Mouse (Mus musculus) limb, embryonic 13.5 days (tissue): ENCODE data around the gene F2rl2. TPM values are rescaled to one million over a fixed set of nuclear protein-coding genes. Genes with fewer than 3 reads are reported as not detected.

Experiments
- ATAC-seq: fragments of 200-750 bp; cut with Nextera tagmentation; 2 replicates; pipeline ENCODE4 v1.8.0; 2017; ENCODE audit warnings: low read depth, moderate number of reproducible peaks, moderate TSS enrichment; ENCODE audit not compliant: low FRiP score
- H3K27ac ChIP-seq: fragments of 300-500 bp; sonication (generic); 2 replicates; pipeline ENCODE4 v1.5.1; 2015; ENCODE audit warnings: inconsistent platforms, mild to moderate bottlenecking, moderate library complexity
- H3K27me3 ChIP-seq: fragments of 300-500 bp; sonication (generic); 2 replicates; pipeline ENCODE4 v1.6.1; 2015; ENCODE audit warnings: mild to moderate bottlenecking, inconsistent platforms
- H3K36me3 ChIP-seq: fragments of 300-500 bp; sonication (generic); 2 replicates; pipeline ENCODE4 v1.6.1; 2015; ENCODE audit warnings: inconsistent platforms, mild to moderate bottlenecking, moderate library complexity
- H3K4me1 ChIP-seq: fragments of 300-500 bp; sonication (generic); 2 replicates; pipeline ENCODE4 v1.6.1; 2015; ENCODE audit warnings: inconsistent platforms
- H3K4me2 ChIP-seq: fragments of 300-500 bp; sonication (generic); replicated peaks from 2 replicates; pipeline ENCODE4 v1.6.1; 2015; ENCODE audit warnings: inconsistent platforms, mild to moderate bottlenecking, moderate library complexity
- H3K4me3 ChIP-seq: fragments of 300-500 bp; sonication (generic); 2 replicates; pipeline ENCODE4 v1.5.1; 2015; ENCODE audit warnings: moderate library complexity, mild to moderate bottlenecking, inconsistent platforms
- H3K9ac ChIP-seq: fragments of 300-500 bp; sonication (generic); 2 replicates; pipeline ENCODE4 v1.6.1; 2015; ENCODE audit warnings: mild to moderate bottlenecking, inconsistent platforms
- H3K9me3 ChIP-seq: fragments of 300-500 bp; sonication (generic); 2 replicates; pipeline ENCODE4 v1.6.1; 2016; ENCODE audit warnings: inconsistent platforms
- WGBS: fragments of 180-500 bp; shearing (Covaris S2); methylation state at CpG from one replicate; pipeline ENCODE4 v1.1.7; 2015; 5-methylcytosine and 5-hydroxymethylcytosine counted together
- polyA plus RNA-seq: library from polyadenylated mRNA; unstranded; fragments of >200 nt; fragmentation: Nextera tagmentation; extraction: Ambion mirVana; gene quantifications from 2 replicates; pipeline ENCODE4 v1.2.1, GENCODE M21; 2015

Gene F2rl2
- polyA plus RNA-seq, 1 experiment from 2014 or later = 0.38 TPM

GRCm38 (mm10) chr13:95671108-95671897, 25.4 kb upstream of the F2rl2 start:
- H3K9me3 ChIP-seq = no peaks in the 10 kb centered on the region
- no peak for ATAC-seq
- WGBS = 80% methylated on average over 9 of the region's 9 CpGs
- H3K4me3 ChIP-seq = no peak overlapping the region
- no peaks in the 10 kb centered on the region for H3K4me1 ChIP-seq
- H3K9ac ChIP-seq = no peak overlapping the region
- H3K27ac ChIP-seq = no peak overlapping the region
- H3K4me2 ChIP-seq = no peak overlapping the region
- no peaks in the 10 kb centered on the region for H3K27me3 ChIP-seq
- peaks cover 29% of the 10 kb centered on the region for H3K36me3 ChIP-seq

- H3K27me3 ChIP-seq = no peaks in the 10 kb centered on the region
- H3K4me1 ChIP-seq = no peaks in the 10 kb centered on the region
- no peak overlapping the region for H3K4me3 ChIP-seq
- H3K36me3 ChIP-seq = peaks cover 29% of the 10 kb centered on the region
- H3K27ac ChIP-seq = no peak overlapping the region
- H3K9ac ChIP-seq = no peak overlapping the region
- 85% methylated on average over 7 of the region's 7 CpGs for WGBS
- H3K4me2 ChIP-seq = no peak overlapping the region
- ATAC-seq = no peak
- no peaks in the 10 kb centered on the region for H3K9me3 ChIP-seq
These were observed 24.3 kb upstream of the F2rl2 start for GRCm38 (mm10) chr13:95672372-95672771.

- Histone ChIP-seq H3K4me1 (no peaks in the 10 kb centered on the region), H3K9ac (no peak overlapping the region), H3K27ac (no peak overlapping the region), H3K9me3 (no peaks in the 10 kb centered on the region), H3K27me3 (no peaks in the 10 kb centered on the region), H3K4me3 (no peak overlapping the region), H3K36me3 (peaks cover 17% of the 10 kb centered on the region), H3K4me2 (no peak overlapping the region)
- no peak for ATAC-seq
- 80% methylated on average over 5 of the region's 5 CpGs for WGBS
These were observed 17.6 kb upstream of the F2rl2 start for GRCm38 (mm10) chr13:95679078-95679477.

GRCm38 (mm10) chr13:95679491-95679941, 17.1 kb upstream of the F2rl2 start:
- WGBS = 76% methylated on average over 4 of the region's 4 CpGs
- no peak for ATAC-seq

GRCm38 (mm10) chr13:95684656-95685244, 11.9 kb upstream of the F2rl2 start:
- Histone ChIP-seq H3K9me3 (no peaks in the 10 kb centered on the region), H3K4me2 (no peak overlapping the region), H3K9ac (no peak overlapping the region), H3K36me3 (peaks cover 17% of the 10 kb centered on the region), H3K4me1 (no peaks in the 10 kb centered on the region), H3K27ac (no peak overlapping the region), H3K27me3 (no peaks in the 10 kb centered on the region), H3K4me3 (no peak overlapping the region)
- no peak for ATAC-seq
- 93% methylated on average over 9 of the region's 9 CpGs for WGBS

More at GRCm38 (mm10) chr13:95679491-95679941, 17.1 kb upstream of the F2rl2 start:
- H3K9ac ChIP-seq = no peak overlapping the region
- H3K4me3 ChIP-seq = no peak overlapping the region
- no peak overlapping the region for H3K4me2 ChIP-seq
- peaks cover 17% of the 10 kb centered on the region for H3K36me3 ChIP-seq
- H3K9me3 ChIP-seq = no peaks in the 10 kb centered on the region
- H3K27me3 ChIP-seq = no peaks in the 10 kb centered on the region
- no peak overlapping the region for H3K27ac ChIP-seq
- H3K4me1 ChIP-seq = no peaks in the 10 kb centered on the region

GRCm38 (mm10) chr13:95685736-95686135, 10.9 kb upstream of the F2rl2 start:
- Histone ChIP-seq H3K27me3 (no peaks in the 10 kb centered on the region), H3K36me3 (peaks cover 17% of the 10 kb centered on the region), H3K9me3 (no peaks in the 10 kb centered on the region), H3K27ac (no peak overlapping the region), H3K4me3 (no peak overlapping the region), H3K4me2 (no peak overlapping the region), H3K9ac (no peak overlapping the region), H3K4me1 (no peaks in the 10 kb centered on the region)
- WGBS = 78% methylated on average over 5 of the region's 5 CpGs
- ATAC-seq = no peak

- H3K4me3 ChIP-seq = no peak overlapping the region
- no peak overlapping the region for H3K27ac ChIP-seq
- H3K36me3 ChIP-seq = no peaks in the 10 kb centered on the region; the same call in 1 of the 2 replicates
- peaks cover 7% of the 10 kb centered on the region; the same call in 1 of the 2 replicates for H3K4me1 ChIP-seq
- H3K4me2 ChIP-seq = no peak overlapping the region
- H3K27me3 ChIP-seq = no peaks in the 10 kb centered on the region
- no peaks in the 10 kb centered on the region for H3K9me3 ChIP-seq
- no peak overlapping the region for H3K9ac ChIP-seq
- ATAC-seq = no peak
- 89% methylated on average over 1 of the region's 1 CpGs for WGBS
These were observed 8.1 kb upstream of the F2rl2 start for GRCm38 (mm10) chr13:95688576-95688975.

- Histone ChIP-seq H3K36me3 (no peaks in the 10 kb centered on the region), H3K9ac (no peak overlapping the region), H3K27me3 (no peaks in the 10 kb centered on the region), H3K27ac (no peak overlapping the region), H3K9me3 (no peaks in the 10 kb centered on the region), H3K4me1 (peaks cover 7% of the 10 kb centered on the region; the same call in 1 of the 2 replicates), H3K4me2 (no peak overlapping the region), H3K4me3 (no peak overlapping the region)
- WGBS = 50% methylated on average over 8 of the region's 8 CpGs
- no peak for ATAC-seq
These were observed 4.5 kb upstream of the F2rl2 start for GRCm38 (mm10) chr13:95692201-95692600.

- H3K4me2 ChIP-seq = no peak overlapping the region
- no peak overlapping the region for H3K27ac ChIP-seq
- H3K9me3 ChIP-seq = no peaks in the 10 kb centered on the region
- no peaks in the 10 kb centered on the region for H3K36me3 ChIP-seq
- no peak overlapping the region for H3K4me3 ChIP-seq
- no peaks in the 10 kb centered on the region for H3K27me3 ChIP-seq
- H3K9ac ChIP-seq = no peak overlapping the region
- ATAC-seq = no peak
- 93% methylated on average over 9 of the region's 9 CpGs for WGBS
- peaks cover 10% of the 10 kb centered on the region; the same call in 1 of the 2 replicates for H3K4me1 ChIP-seq
These were observed 466 bp upstream of the F2rl2 start for GRCm38 (mm10) chr13:95696120-95696653.

- ATAC-seq = no peak
These were observed 1.2 kb downstream of the F2rl2 start for GRCm38 (mm10) chr13:95697874-95698273.

GRCm38 (mm10) chr13:95703376-95703775, 6.7 kb downstream of the F2rl2 start:
- Histone ChIP-seq H3K4me3 (no peak overlapping the region), H3K9ac (no peak overlapping the region), H3K4me2 (no peak overlapping the region), H3K4me1 (no peaks in the 10 kb centered on the region), H3K27me3 (no peaks in the 10 kb centered on the region), H3K36me3 (peaks cover 8% of the 10 kb centered on the region; the same call in 1 of the 2 replicates), H3K27ac (no peak overlapping the region), H3K9me3 (no peaks in the 10 kb centered on the region)
- 53% methylated on average over 5 of the region's 5 CpGs for WGBS
- no peak for ATAC-seq

More at GRCm38 (mm10) chr13:95697874-95698273, 1.2 kb downstream of the F2rl2 start:
- Histone ChIP-seq H3K9ac (no peak overlapping the region), H3K27me3 (no peaks in the 10 kb centered on the region), H3K4me3 (no peak overlapping the region), H3K9me3 (no peaks in the 10 kb centered on the region), H3K4me2 (no peak overlapping the region), H3K27ac (no peak overlapping the region), H3K36me3 (no peaks in the 10 kb centered on the region), H3K4me1 (0 out of 2 replicates have a peak, but pooled peaks cover 3% of the 10 kb centered on the region)
- WGBS = 42% methylated on average over 6 of the region's 6 CpGs

- ATAC-seq = no peak
- Histone ChIP-seq H3K9ac (no peak overlapping the region), H3K4me3 (no peak overlapping the region), H3K4me2 (no peak overlapping the region), H3K36me3 (peaks cover 8% of the 10 kb centered on the region; the same call in 1 of the 2 replicates), H3K9me3 (no peaks in the 10 kb centered on the region), H3K4me1 (no peaks in the 10 kb centered on the region), H3K27me3 (no peaks in the 10 kb centered on the region), H3K27ac (no peak overlapping the region)
- 95% methylated on average over 6 of the region's 6 CpGs for WGBS
These were observed 8.9 kb downstream of the F2rl2 start for GRCm38 (mm10) chr13:95705589-95705988.
